Comparison of ENCODE assay signal across 9 mouse cellular contexts in the genomic region with DNA sequence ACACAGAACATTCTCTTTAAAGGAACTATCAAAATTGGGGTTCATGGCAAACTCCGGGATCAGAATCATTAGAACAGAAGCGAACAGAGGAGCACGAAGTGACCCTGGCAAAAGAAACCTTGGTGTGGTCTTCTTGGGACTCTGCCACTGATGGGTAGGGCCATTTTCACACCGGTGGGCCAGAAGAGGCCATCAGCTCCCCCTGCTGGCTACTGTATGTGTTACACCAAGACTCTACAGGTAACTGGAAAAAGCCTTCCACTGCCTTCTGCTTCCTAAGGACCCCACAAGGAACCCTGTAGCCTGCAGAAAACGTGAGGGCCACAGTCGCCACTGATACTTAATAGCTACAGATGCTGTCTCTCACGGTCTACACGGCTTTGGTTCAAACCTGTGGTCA. TPM values are rescaled to one million over a fixed set of nuclear protein-coding genes. Genes with fewer than 3 reads are reported as not detected.
DNase-seq lines count a peak whose midpoint lies in the region; ATAC-seq and TF ChIP-seq lines count a peak whose summit lies in the region.
"Had no signal": no experiment of that assay in that cellular context is flagged by ENCODE, and none has a peak within 500 bp of the region (broad histone marks: within the 10 kb centered on the region; RNA-seq: fewer than 3 reads in every experiment).

No protein-coding gene starts in this region.

- no peak for TF ChIP-seq POLR2A in liver, adult 2 months (IDR thresholded peaks at IDR 0.05; ENCODE audit: extremely low read depth, insufficient read depth, low read length)

- no peak for ATAC-seq in cerebellum, adult (ENCODE audit: insufficient number of reproducible peaks, low FRiP score, low TSS enrichment)
- no peak for ATAC-seq in liver, embryonic 11.5 days (replicated peaks; ENCODE audit: low FRiP score)
- ATAC-seq in liver, embryonic 14.5 days (ENCODE audit: insufficient read depth): no peak

- DNase-seq in cerebellum, postnatal 14 days: peak; percentile 50 to 66
- no peak for DNase-seq in liver, adult 2 months (ENCODE audit: extremely low read depth, low read depth, low spot score)
- no peak for DNase-seq in liver, embryonic 11.5 days (ENCODE audit: low spot score)
- DNase-seq in adipocyte (ENCODE audit: low spot score): peak; percentile 16
- no peak for DNase-seq in liver, embryonic 14.5 days (ENCODE audit: low read depth in 3 of 3, low spot score in 3 of 3)
- DNase-seq in thymus, postnatal 0 days (ENCODE audit: low spot score): peak; percentile 65
- DNase-seq in Muller cell, postnatal 12 days (ENCODE audit: inconsistent ontology term): no peak

- no peaks in the 10 kb centered on the region for H3K36me3 ChIP-seq in liver, adult 2 months (ENCODE audit: control insufficient read depth, insufficient read depth, low read length)
- H3K36me3 ChIP-seq in liver, embryonic 11.5 days (ENCODE audit: control insufficient read depth, insufficient read depth, low read length): no peaks in the 10 kb centered on the region
- no peaks in the 10 kb centered on the region for H3K36me3 ChIP-seq in liver, embryonic 14.5 days (replicated peaks; ENCODE audit: control insufficient read depth, insufficient read depth, low read depth)
- H3K36me3 ChIP-seq: midbrain, embryonic 12.5 days had no signal

- H3K4me3 ChIP-seq in liver, adult 2 months (ENCODE audit: insufficient read depth, low read depth, low read length): no peak overlapping the region
- no peak overlapping the region for H3K4me3 ChIP-seq in liver, embryonic 11.5 days (ENCODE audit: low read depth, low read length)
- no peak overlapping the region for H3K4me3 ChIP-seq in liver, embryonic 14.5 days (ENCODE audit: insufficient read depth in 1 of 2, low read depth in 2 of 2, low read length in 2 of 2)
- H3K4me3 ChIP-seq: midbrain, embryonic 12.5 days had no signal

- no peak for TF ChIP-seq EP300 in liver, embryonic 14.5 days (IDR thresholded peaks at IDR 0.05; ENCODE audit: low read depth)

- TF ChIP-seq CTCF in liver, adult 2 months (IDR thresholded peaks at IDR 0.05; ENCODE audit: low read depth, low read length): peak; percentile 76
- TF ChIP-seq CTCF in liver, embryonic 14.5 days (IDR thresholded peaks at IDR 0.05; ENCODE audit: low read depth): peak; percentile 79

- no peaks in the 10 kb centered on the region for H3K27me3 ChIP-seq in liver, adult 2 months (ENCODE audit: control insufficient read depth, insufficient read depth, low read length)
- H3K27me3 ChIP-seq in liver, embryonic 11.5 days (replicated peaks; ENCODE audit: control insufficient read depth, insufficient read depth, low read length): no peaks in the 10 kb centered on the region
- no peaks in the 10 kb centered on the region for H3K27me3 ChIP-seq in liver, embryonic 14.5 days (ENCODE audit: control insufficient read depth, insufficient read depth, low read length)
- H3K27me3 ChIP-seq: midbrain, embryonic 12.5 days had no signal

- H3K9me3 ChIP-seq in liver, embryonic 11.5 days (ENCODE audit: control insufficient read depth, low read length): no peaks in the 10 kb centered on the region
- H3K9me3 ChIP-seq in liver, embryonic 14.5 days (ENCODE audit: control insufficient read depth, low read length): no peaks in the 10 kb centered on the region
- H3K9me3 ChIP-seq: midbrain, embryonic 12.5 days had no signal

- no peaks in the 10 kb centered on the region for H3K79me2 ChIP-seq in liver, adult 2 months (ENCODE audit: control insufficient read depth, insufficient read depth, low read length)

- no peaks in the 10 kb centered on the region for H3K4me1 ChIP-seq in liver, adult 2 months (ENCODE audit: control insufficient read depth, insufficient read depth, low read length)
- H3K4me1 ChIP-seq in liver, embryonic 11.5 days (replicated peaks; ENCODE audit: control insufficient read depth, insufficient read depth, low read length): no peaks in the 10 kb centered on the region
- no peaks in the 10 kb centered on the region for H3K4me1 ChIP-seq in liver, embryonic 14.5 days (replicated peaks; ENCODE audit: control insufficient read depth in 2 of 2, insufficient read depth in 2 of 2, low read length in 1 of 2)
- H3K4me1 ChIP-seq: midbrain, embryonic 12.5 days had no signal

- H3K9ac ChIP-seq in liver, adult 2 months (ENCODE audit: low read depth, low read length): no peak overlapping the region
- no peak overlapping the region for H3K9ac ChIP-seq in liver, embryonic 11.5 days (ENCODE audit: low read depth, low read length)
- no peak overlapping the region for H3K9ac ChIP-seq in liver, embryonic 14.5 days (replicated peaks)
- H3K9ac ChIP-seq: midbrain, embryonic 12.5 days had no signal

- H3K4me2 ChIP-seq in liver, embryonic 11.5 days: no peak overlapping the region
- no peak overlapping the region for H3K4me2 ChIP-seq in liver, embryonic 14.5 days (ENCODE audit: low read depth)
- H3K4me2 ChIP-seq: midbrain, embryonic 12.5 days had no signal

- WGBS in liver, adult 2 months: 40% methylated on average over 8 of the region's 8 CpGs
- WGBS in liver, embryonic 11.5 days: 30% methylated on average over 8 of the region's 8 CpGs
- WGBS in liver, embryonic 14.5 days (ENCODE audit: insufficient replicate concordance): 32% methylated on average over 8 of the region's 8 CpGs

- no peak overlapping the region for H3K27ac ChIP-seq in liver, adult 2 months (replicated peaks; ENCODE audit: insufficient read depth, low read depth, low read length)
- H3K27ac ChIP-seq in liver, embryonic 11.5 days (ENCODE audit: low read depth, low read length): no peak overlapping the region
- no peak overlapping the region for H3K27ac ChIP-seq in liver, embryonic 14.5 days
- H3K27ac ChIP-seq: midbrain, embryonic 12.5 days had no signal

RNA-seq across cellular contexts. Expression of a gene that starts 25.2 kb away (rescaled TPM):
- 1.5 TPM in 2 replicates for total RNA-seq in liver, adult 2 months (2014; rRNA removed)
- polyA plus RNA-seq in liver, adult 2 months (2012; rRNA removed): 0.25 and 0.51 TPM in 2 replicates
- 9.1 and 9.8 TPM in 2 replicates for polyA plus RNA-seq in liver, embryonic 11.5 days (2014; fragmentation: Nextera tagmentation; extraction: Ambion mirVana)
- polyA plus RNA-seq in liver, embryonic 14.5 days (2012; rRNA removed): 0.82 and 1.8 TPM in 2 replicates
- 1.6 and 2.5 TPM in 2 replicates for polyA plus RNA-seq in liver, embryonic 14.5 days (2014; fragmentation: Nextera tagmentation; extraction: Ambion mirVana)
- polyA plus RNA-seq in thymus, postnatal 0 days (2015; fragmentation: Nextera tagmentation; extraction: Ambion mirVana): 12.6 and 14.2 TPM in 2 replicates

Comparison
In these comparisons a context has a peak if more than half of its experiments do, and no peak if none do; other contexts are left out.
1. DNase-seq: peak in cerebellum, postnatal 14 days (2 of 2), adipocyte (single experiment) and thymus, postnatal 0 days (single experiment); none in liver, adult 2 months (single experiment), liver, embryonic 11.5 days (single experiment), liver, embryonic 14.5 days (0 of 3) and Muller cell, postnatal 12 days (single experiment).